Mouse (Mus musculus) lung, postnatal 0 days (tissue): Measurements from ENCODE around the gene Tln2.

Experiments used
- CTCF ChIP-seq: IDR thresholded peaks from 2 replicates; pipeline ENCODE4 v1.5.1; 2016; ENCODE audit warnings: antibody characterized with exemption, mild to moderate bottlenecking
- EP300 ChIP-seq: IDR thresholded peaks from 2 replicates; pipeline ENCODE4 v1.6.1; 2016; ENCODE audit warnings: antibody characterized with exemption, mild to moderate bottlenecking, control low read depth

GRCm38 (mm10) chr9:67545794-67546193 lies 13.7 kb downstream of the Tln2 start:
- no peak for TF ChIP-seq CTCF
- TF ChIP-seq EP300, result no peak
